Mouse (Mus musculus): ENCODE results near the gene Serpinb1a. TPM values are rescaled to one million over a fixed set of nuclear protein-coding genes. Genes with fewer than 3 reads are reported as not detected.

Gene Serpinb1a
- total RNA-seq, 2 experiments from 2014 or later = 1.3 to 2.7 TPM

GRCm38 (mm10) chr13:32802259-32803081, 48.5 kb downstream of the Serpinb1a start, which contains the start of gene D930007J09Rik:
Gene D930007J09Rik (minus strand): TSS chr13:32802849.
- intact Hi-C loops (cut with DNase I) = no loop called here
- peak; percentile 49 to 61 for DNase-seq (ENCODE audit: low spot score in 2 of 2)

GRCm38 (mm10) chr13:32801693-32802221, 49.2 kb downstream of the Serpinb1a start, which contains the start of gene Wrnip1:
Gene Wrnip1 (plus strand): TSS chr13:32802038.
- DNase-seq (ENCODE audit: low spot score in 2 of 2) = peak; percentile 98 to 99
- intact Hi-C loops (cut with DNase I) = no loop called here

- DNase-seq (ENCODE audit: low spot score in 2 of 2) = no peak
- intact Hi-C loops (cut with DNase I) = no loop called here
Measured at GRCm38 (mm10) chr13:32800859-32801258, 50.1 kb downstream of the Serpinb1a start.

GRCm38 (mm10) chr13:32799131-32799530, 51.9 kb downstream of the Serpinb1a start:
- intact Hi-C loops (cut with DNase I) = no loop called here
- no peak for DNase-seq (ENCODE audit: low spot score in 2 of 2)

GRCm38 (mm10) chr13:32797085-32797484, 53.9 kb downstream of the Serpinb1a start:
- DNase-seq (ENCODE audit: low spot score in 2 of 2) = no peak
- intact Hi-C loops (cut with DNase I) = no loop called here

GRCm38 (mm10) chr13:32795166-32795565, 55.8 kb downstream of the Serpinb1a start:
- intact Hi-C loops (cut with DNase I) = no loop called here

GRCm38 (mm10) chr13:32794619-32795018, 56.4 kb downstream of the Serpinb1a start:
- intact Hi-C loops (cut with DNase I) = no loop called here
- no peak for DNase-seq (ENCODE audit: low spot score in 2 of 2)

More at GRCm38 (mm10) chr13:32795166-32795565, 55.8 kb downstream of the Serpinb1a start:
- DNase-seq (ENCODE audit: low spot score in 2 of 2) = no peak

Other genes with a start within 250 kb of the Serpinb1a start
- gene Mylk4, start 67.2 kb downstream of the Serpinb1a start, total RNA-seq (2021) = under 1 TPM; 0.32 to 0.33 TPM
- 10 to 100 TPM; 56.4 to 60.6 TPM for gene Wrnip1, start 49.1 kb downstream of the Serpinb1a start, total RNA-seq (2021)
- 1 to 10 TPM; 1.8 TPM for gene D930007J09Rik, start 48.3 kb downstream of the Serpinb1a start, total RNA-seq (2021)
- gene Serpinb1c, start 47.0 kb upstream of the Serpinb1a start, total RNA-seq (2021) = not detected
- gene Serpinb6b, start 114.0 kb upstream of the Serpinb1a start, total RNA-seq (2021) = 1 to 10 TPM; 2.3 to 3.7 TPM
- gene Serpinb9, start 152.1 kb upstream of the Serpinb1a start, total RNA-seq (2021) = 1 to 10 TPM; 3.3 to 3.9 TPM
- gene Serpinb9b, start 176.2 kb upstream of the Serpinb1a start, total RNA-seq (2021) = not detected
- 1 to 10 TPM in 1 of 2 experiments, under 1 TPM in 1; 0.81 to 1.0 TPM for gene Serpinb1b, start 227.4 kb upstream of the Serpinb1a start, total RNA-seq (2021)

Measured in left cerebral cortex, postnatal 14 days (tissue).